17 mouse cellular contexts compared by ENCODE assay signal in genomic region chr12:31656841-31657240, GRCm38 (mm10). TPM values are rescaled to one million over a fixed set of nuclear protein-coding genes. Genes with fewer than 3 reads are reported as not detected.
"Had no signal": no experiment of that assay in that cellular context is flagged by ENCODE, and none has a peak within 500 bp of the region (broad histone marks: within the 10 kb centered on the region; RNA-seq: fewer than 3 reads in every experiment).

No protein-coding gene starts in this region.

- ATAC-seq: midbrain, embryonic 16.5 days had no signal

- H3K27me3 ChIP-seq: midbrain, embryonic 12.5 days; neural tube, embryonic 13.5 days; neural tube, embryonic 15.5 days had no signal

- H3K9me3 ChIP-seq: midbrain, embryonic 10.5 days; midbrain, embryonic 12.5 days; neural tube, embryonic 13.5 days; neural tube, embryonic 15.5 days had no signal

- H3K27ac ChIP-seq: midbrain, embryonic 10.5 days; midbrain, embryonic 12.5 days; neural tube, embryonic 13.5 days; neural tube, embryonic 15.5 days had no signal

- H3K4me3 ChIP-seq: midbrain, embryonic 10.5 days; midbrain, embryonic 12.5 days; myocyte; neural tube, embryonic 13.5 days; neural tube, embryonic 15.5 days had no signal

- DNase-seq: lung, embryonic 14.5 days; midbrain, embryonic 14.5 days; retina, postnatal 1 day; right cerebral cortex, adult 18-20 months; right cerebral cortex, postnatal 25 days; right cerebral cortex, postnatal 4 days; spleen, adult 18-20 months; thymus, adult 18-20 months; thymus, postnatal 14 days; thymus, postnatal 36 days had no signal

- H3K9ac ChIP-seq: lung, embryonic 14.5 days; midbrain, embryonic 12.5 days; neural tube, embryonic 13.5 days; neural tube, embryonic 15.5 days had no signal

- H3K36me3 ChIP-seq: midbrain, embryonic 12.5 days; neural tube, embryonic 13.5 days; neural tube, embryonic 15.5 days had no signal

RNA-seq across cellular contexts. Expression of gene Gpr22, which starts 56.9 kb away (rescaled TPM):
- total RNA-seq: megakaryocyte-erythroid progenitor cell, adult 5-6 weeks had no signal
